Mouse (Mus musculus): ENCODE measurements around the gene Wdr70.

- TF ChIP-seq GATA1 (IDR thresholded peaks at IDR 0.05; ENCODE audit: borderline replicate concordance, low read length), result no peak
- TF ChIP-seq FLI1 (IDR thresholded peaks at IDR 0.05; ENCODE audit: low read length), result peak; percentile 78; the same call in 1 of the 2 replicates
Observed at GRCm38 (mm10) chr15:8108966-8109743, 10.1 kb upstream of the Wdr70 start, which contains the start of gene Nup155.
